Mouse (Mus musculus): Measurements from ENCODE around the gene Wnt11. TPM values are rescaled to one million over a fixed set of nuclear protein-coding genes. Genes with fewer than 3 reads are reported as not detected.

Wnt11 gene
- polyA plus RNA-seq, 1 experiment from 2014 or later, result 0.64 TPM

- 50% methylated on average over 7 of the region's 7 CpGs for WGBS (ENCODE audit: insufficient replicate concordance)
- Histone ChIP-seq H3K4me3 (replicated peaks) (no peak overlapping the region), H3K9ac (no peak overlapping the region), H3K4me1 (replicated peaks) (no peaks in the 10 kb centered on the region), H3K27me3 (0 out of 2 replicates have a peak, but pooled peaks cover 9% of the 10 kb centered on the region), H3K36me3 (replicated peaks) (no peaks in the 10 kb centered on the region), H3K9me3 (replicated peaks) (no peaks in the 10 kb centered on the region), H3K4me2 (no peak overlapping the region), H3K27ac (replicated peaks) (no peak overlapping the region)
- no peak for ATAC-seq (ENCODE audit: insufficient read depth)
Measured at GRCm38 (mm10) chr7:98801086-98801485, 33.8 kb upstream of the Wnt11 start.

GRCm38 (mm10) chr7:98803181-98803580 lies 31.7 kb upstream of the Wnt11 start:
- Histone ChIP-seq H3K27me3 (0 out of 2 replicates have a peak, but pooled peaks cover 9% of the 10 kb centered on the region), H3K27ac (replicated peaks) (no peak overlapping the region)
- WGBS (ENCODE audit: insufficient replicate concordance), result 19% methylated on average over 9 of the region's 9 CpGs

GRCm38 (mm10) chr7:98804841-98805772 lies 29.8 kb upstream of the Wnt11 start:
- Histone ChIP-seq H3K36me3 (replicated peaks) (no peaks in the 10 kb centered on the region), H3K4me2 (no peak overlapping the region), H3K27ac (replicated peaks) (no peak overlapping the region), H3K4me3 (replicated peaks) (no peak overlapping the region), H3K9me3 (replicated peaks) (no peaks in the 10 kb centered on the region), H3K4me1 (replicated peaks) (no peaks in the 10 kb centered on the region), H3K9ac (no peak overlapping the region), H3K27me3 (0 out of 2 replicates have a peak, but pooled peaks cover 9% of the 10 kb centered on the region)
- no peak for ATAC-seq (ENCODE audit: insufficient read depth)
- WGBS (ENCODE audit: insufficient replicate concordance), result 39% methylated on average over 12 of the region's 12 CpGs

More at GRCm38 (mm10) chr7:98803181-98803580, 31.7 kb upstream of the Wnt11 start:
- H3K4me1 ChIP-seq (replicated peaks), result no peaks in the 10 kb centered on the region
- no peak for ATAC-seq (ENCODE audit: insufficient read depth)
- no peaks in the 10 kb centered on the region for H3K36me3 ChIP-seq (replicated peaks)
- H3K9ac ChIP-seq, result no peak overlapping the region
- H3K4me3 ChIP-seq (replicated peaks), result no peak overlapping the region
- H3K4me2 ChIP-seq, result no peak overlapping the region
- H3K9me3 ChIP-seq (replicated peaks), result no peaks in the 10 kb centered on the region

- H3K27me3 ChIP-seq, result 0 out of 2 replicates have a peak, but pooled peaks cover 13% of the 10 kb centered on the region
- no peak overlapping the region for H3K4me2 ChIP-seq
- no peaks in the 10 kb centered on the region for H3K9me3 ChIP-seq (replicated peaks)
- H3K27ac ChIP-seq (replicated peaks), result no peak overlapping the region
- ATAC-seq (ENCODE audit: insufficient read depth), result no peak
- WGBS (ENCODE audit: insufficient replicate concordance), result 64% methylated on average over 3 of the region's 3 CpGs
- H3K4me1 ChIP-seq (replicated peaks), result 0 out of 2 replicates have a peak, but pooled peaks cover 3% of the 10 kb centered on the region
- H3K36me3 ChIP-seq (replicated peaks), result no peaks in the 10 kb centered on the region
- H3K4me3 ChIP-seq (replicated peaks), result no peak overlapping the region
- no peak overlapping the region for H3K9ac ChIP-seq
Measured at GRCm38 (mm10) chr7:98806961-98807360, 28.0 kb upstream of the Wnt11 start.

GRCm38 (mm10) chr7:98809372-98809771 lies 25.5 kb upstream of the Wnt11 start:
- H3K4me2 ChIP-seq, result no peak overlapping the region
- H3K9ac ChIP-seq, result no peak overlapping the region
- H3K9me3 ChIP-seq (replicated peaks), result no peaks in the 10 kb centered on the region
- H3K36me3 ChIP-seq (replicated peaks), result no peaks in the 10 kb centered on the region
- WGBS (ENCODE audit: insufficient replicate concordance), result 41% methylated on average over 6 of the region's 6 CpGs
- ATAC-seq (ENCODE audit: insufficient read depth), result no peak
- H3K4me3 ChIP-seq (replicated peaks), result no peak overlapping the region
- no peak overlapping the region for H3K27ac ChIP-seq (replicated peaks)
- peaks cover 3% of the 10 kb centered on the region; the same call in 1 of the 2 replicates for H3K4me1 ChIP-seq (replicated peaks)
- 0 out of 2 replicates have a peak, but pooled peaks cover 4% of the 10 kb centered on the region for H3K27me3 ChIP-seq

- ATAC-seq (ENCODE audit: insufficient read depth), result no peak
- WGBS (ENCODE audit: insufficient replicate concordance), result 60% methylated on average over 2 of the region's 2 CpGs
Measured at GRCm38 (mm10) chr7:98810619-98811018, 24.3 kb upstream of the Wnt11 start.

GRCm38 (mm10) chr7:98820501-98820900 lies 14.4 kb upstream of the Wnt11 start:
- Histone ChIP-seq H3K9ac (no peak overlapping the region), H3K36me3 (replicated peaks) (no peaks in the 10 kb centered on the region), H3K9me3 (replicated peaks) (no peaks in the 10 kb centered on the region), H3K27me3 (peaks cover 31% of the 10 kb centered on the region), H3K4me3 (replicated peaks) (no peak overlapping the region), H3K4me2 (no peak overlapping the region), H3K4me1 (replicated peaks) (peaks cover 14% of the 10 kb centered on the region), H3K27ac (replicated peaks) (no peak overlapping the region)
- WGBS (ENCODE audit: insufficient replicate concordance), result 65% methylated on average over 1 of the region's 1 CpGs
- ATAC-seq (ENCODE audit: insufficient read depth), result no peak

More at GRCm38 (mm10) chr7:98810619-98811018, 24.3 kb upstream of the Wnt11 start:
- Histone ChIP-seq H3K36me3 (replicated peaks) (no peaks in the 10 kb centered on the region), H3K4me1 (replicated peaks) (peaks cover 14% of the 10 kb centered on the region), H3K9ac (no peak overlapping the region), H3K9me3 (replicated peaks) (no peaks in the 10 kb centered on the region), H3K27ac (replicated peaks) (no peak overlapping the region), H3K27me3 (0 out of 2 replicates have a peak, but pooled peaks cover 4% of the 10 kb centered on the region), H3K4me2 (no peak overlapping the region), H3K4me3 (replicated peaks) (no peak overlapping the region)

- no peaks in the 10 kb centered on the region for H3K9me3 ChIP-seq (replicated peaks)
- H3K27me3 ChIP-seq, result peaks cover 21% of the 10 kb centered on the region
- H3K4me3 ChIP-seq (replicated peaks), result no peak overlapping the region
- 73% methylated on average over 6 of the region's 6 CpGs for WGBS (ENCODE audit: insufficient replicate concordance)
- no peaks in the 10 kb centered on the region for H3K4me1 ChIP-seq (replicated peaks)
- no peak overlapping the region for H3K4me2 ChIP-seq
- ATAC-seq (ENCODE audit: insufficient read depth), result no peak
- no peak overlapping the region for H3K9ac ChIP-seq
- no peak overlapping the region for H3K27ac ChIP-seq (replicated peaks)
- H3K36me3 ChIP-seq (replicated peaks), result no peaks in the 10 kb centered on the region
Measured at GRCm38 (mm10) chr7:98822881-98823280, 12.0 kb upstream of the Wnt11 start.

- Histone ChIP-seq H3K27me3 (peaks cover 19% of the 10 kb centered on the region), H3K4me3 (replicated peaks) (no peak overlapping the region), H3K27ac (replicated peaks) (no peak overlapping the region), H3K9ac (no peak overlapping the region), H3K36me3 (replicated peaks) (no peaks in the 10 kb centered on the region), H3K4me2 (no peak overlapping the region), H3K4me1 (replicated peaks) (no peaks in the 10 kb centered on the region), H3K9me3 (replicated peaks) (no peaks in the 10 kb centered on the region)
- ATAC-seq (ENCODE audit: insufficient read depth), result no peak
- WGBS (ENCODE audit: insufficient replicate concordance), result 66% methylated on average over 15 of the region's 15 CpGs
Measured at GRCm38 (mm10) chr7:98823896-98824822, 10.8 kb upstream of the Wnt11 start.

GRCm38 (mm10) chr7:98828052-98828451 lies 6.9 kb upstream of the Wnt11 start:
- H3K4me1 ChIP-seq (replicated peaks), result no peaks in the 10 kb centered on the region
- no peak for ATAC-seq (ENCODE audit: insufficient read depth)
- H3K4me3 ChIP-seq (replicated peaks), result no peak overlapping the region
- no peak overlapping the region for H3K9ac ChIP-seq
- H3K27me3 ChIP-seq, result peaks cover 45% of the 10 kb centered on the region
- no peaks in the 10 kb centered on the region for H3K36me3 ChIP-seq (replicated peaks)
- H3K27ac ChIP-seq (replicated peaks), result no peak overlapping the region
- no peak overlapping the region for H3K4me2 ChIP-seq
- WGBS (ENCODE audit: insufficient replicate concordance), result 56% methylated on average over 3 of the region's 3 CpGs
- no peaks in the 10 kb centered on the region for H3K9me3 ChIP-seq (replicated peaks)

GRCm38 (mm10) chr7:98828876-98829275 lies 6.0 kb upstream of the Wnt11 start:
- ATAC-seq (ENCODE audit: insufficient read depth), result no peak

More at GRCm38 (mm10) chr7:98828876-98829275, 6.0 kb upstream of the Wnt11 start:
- Histone ChIP-seq H3K36me3 (replicated peaks) (no peaks in the 10 kb centered on the region), H3K27me3 (peaks cover 53% of the 10 kb centered on the region), H3K4me3 (replicated peaks) (no peak overlapping the region), H3K27ac (replicated peaks) (no peak overlapping the region), H3K4me1 (replicated peaks) (no peaks in the 10 kb centered on the region), H3K9ac (no peak overlapping the region), H3K9me3 (replicated peaks) (no peaks in the 10 kb centered on the region), H3K4me2 (no peak overlapping the region)
- WGBS (ENCODE audit: insufficient replicate concordance), result 29% methylated on average over 7 of the region's 7 CpGs
